Mouse (Mus musculus): ENCODE measurements at regions not wholly inside any gene's neighbourhood (a gene's known extent, or its start where the extent isn't known, plus 50 kb on each side); places are given as distances from the start of the nearest gene placed in this dataset.
A peak's percentile ranks its signal among the peaks of the same experiment; 100 is the strongest.

DNA sequence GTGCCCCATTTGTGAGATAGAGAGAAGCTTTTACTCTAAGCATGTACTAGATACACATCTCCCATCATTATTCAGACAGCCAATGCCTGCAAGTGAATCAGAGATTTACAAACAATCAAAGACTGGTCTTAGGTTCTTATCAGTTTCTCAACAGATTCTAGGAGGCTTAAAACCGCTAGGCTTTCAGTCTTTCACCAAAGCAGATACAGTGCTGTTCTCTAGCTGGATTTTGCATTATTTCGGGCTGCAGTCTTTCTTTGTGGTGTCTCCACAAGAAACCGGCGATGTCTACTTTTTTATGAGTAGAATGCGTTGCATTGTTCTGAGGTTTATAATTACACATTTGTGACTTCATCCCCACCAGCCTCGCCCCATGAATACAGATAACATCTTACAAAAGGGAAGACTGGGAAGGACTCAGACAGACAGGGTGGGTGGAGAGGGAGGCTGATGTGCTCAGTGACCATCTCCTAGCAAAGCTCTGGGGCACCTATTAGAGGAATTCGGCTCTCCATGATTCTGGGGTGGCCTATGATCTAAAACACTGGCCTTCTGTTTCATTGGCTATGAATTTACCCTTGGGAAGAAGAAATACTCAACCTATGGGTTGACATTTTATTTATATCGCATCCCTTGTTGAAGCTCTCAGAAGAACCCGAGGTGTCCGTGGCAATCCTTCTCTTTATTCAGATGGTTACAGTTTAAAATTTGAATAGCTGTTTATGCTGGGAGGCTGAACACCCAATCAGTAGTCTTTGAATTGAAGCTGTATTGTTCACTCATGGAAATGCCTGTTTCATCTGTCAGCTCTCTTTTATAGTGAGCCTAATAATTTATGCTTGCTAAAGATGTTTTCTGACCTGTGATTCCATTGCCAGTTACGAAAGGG is 343.8 kb downstream of the Tmem161b start:
- DNase-seq (ENCODE audit: low spot score) = no peak

DNA sequence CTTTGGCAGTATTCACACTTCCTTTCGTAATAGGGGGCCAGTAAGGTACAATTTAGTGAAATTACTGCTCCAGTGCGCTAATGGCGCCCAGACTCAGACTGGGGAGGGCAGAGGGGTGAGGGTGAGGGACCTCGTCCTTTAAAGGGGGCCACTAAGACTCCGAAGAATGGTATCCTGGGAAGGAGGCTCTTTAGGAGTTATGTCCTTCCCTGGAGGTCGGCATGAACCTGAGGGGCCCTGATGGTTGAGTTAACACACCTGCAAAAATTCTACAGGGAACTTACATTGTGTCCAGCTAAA is 344.4 kb downstream of the Tmem161b start:
- DNase-seq (ENCODE audit: low spot score) = no peak

DNA sequence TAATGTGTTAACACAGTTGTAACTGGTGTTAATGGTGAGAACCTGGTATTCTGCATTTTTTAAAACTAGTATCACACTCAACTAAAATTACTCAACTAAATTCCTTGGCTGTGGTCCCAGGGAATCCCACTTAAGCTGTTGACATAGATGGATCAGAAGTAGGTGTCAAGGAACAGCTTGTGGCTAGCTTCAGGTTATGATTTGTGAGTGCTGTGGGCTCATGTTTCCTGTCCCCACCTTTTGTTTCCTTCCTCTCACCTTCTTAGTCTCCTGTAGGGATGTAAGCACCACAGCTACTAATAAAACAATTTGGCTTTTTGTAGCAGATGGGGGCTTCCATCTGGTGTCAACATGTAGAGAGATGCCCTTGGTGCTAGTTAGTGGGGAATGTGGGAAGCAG is 347.3 kb downstream of the Tmem161b start:
- no peak for DNase-seq (ENCODE audit: low spot score)

DNA sequence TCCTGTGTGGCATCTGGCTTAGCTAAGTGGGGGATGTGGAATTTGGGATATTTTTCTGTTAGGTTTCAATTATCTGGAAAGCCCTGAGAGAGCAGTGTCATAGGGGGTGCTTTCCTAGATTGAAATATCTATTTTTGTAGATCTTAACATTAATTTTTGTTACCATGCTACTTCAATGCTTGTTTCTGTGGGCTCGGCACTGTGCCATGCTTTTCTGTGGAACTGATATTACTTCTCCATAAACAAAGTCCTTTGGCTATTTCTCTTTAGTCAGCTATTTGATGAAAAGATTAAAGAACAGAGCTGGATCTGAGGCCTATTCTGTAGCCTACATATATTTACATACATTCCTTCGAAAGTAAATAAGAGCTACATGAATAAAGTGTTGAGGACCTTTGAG is 348.1 kb downstream of the Tmem161b start:
- no peak for DNase-seq (ENCODE audit: low spot score)

DNA sequence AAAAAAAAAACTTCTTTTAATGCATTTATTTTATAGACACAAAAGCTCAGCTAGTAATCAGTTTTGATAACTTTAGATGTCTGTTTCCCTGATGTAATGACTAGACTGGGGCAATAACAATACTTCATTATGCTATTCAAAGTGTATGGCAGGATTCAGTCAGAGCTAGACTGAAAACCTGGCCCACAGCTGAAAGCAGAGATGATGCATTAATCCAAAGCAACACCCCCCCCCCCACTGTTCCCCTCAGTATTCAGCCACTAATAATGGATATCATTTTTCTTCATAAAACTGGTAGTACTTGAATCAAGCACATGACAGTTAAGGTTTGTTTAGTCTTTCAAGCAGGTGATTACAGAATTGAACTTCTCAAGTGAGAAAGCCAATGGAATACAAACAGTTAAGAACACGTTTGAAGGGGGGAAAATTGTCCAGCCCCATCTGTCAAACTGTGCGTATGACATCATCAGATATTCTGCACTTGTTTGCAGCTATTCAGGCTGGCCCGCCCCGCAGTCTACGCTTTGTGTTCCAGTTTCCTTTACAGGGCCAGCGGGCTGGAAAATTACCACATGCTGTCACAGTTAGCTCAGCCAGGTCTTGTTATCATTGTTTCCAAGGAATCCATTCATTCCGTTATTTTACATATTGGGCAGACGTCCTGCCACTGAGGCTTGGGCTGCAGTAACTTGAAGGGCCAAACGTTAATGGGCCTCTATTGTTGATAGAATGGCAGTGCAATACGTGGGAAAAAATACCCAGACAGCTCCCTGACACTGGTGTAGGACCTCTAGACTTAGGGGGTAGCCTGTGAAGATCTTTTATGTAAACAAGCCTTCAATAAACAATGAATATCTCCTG is 349.1 kb downstream of the Tmem161b start:
- peak; percentile 8 for DNase-seq (ENCODE audit: low spot score)

DNA sequence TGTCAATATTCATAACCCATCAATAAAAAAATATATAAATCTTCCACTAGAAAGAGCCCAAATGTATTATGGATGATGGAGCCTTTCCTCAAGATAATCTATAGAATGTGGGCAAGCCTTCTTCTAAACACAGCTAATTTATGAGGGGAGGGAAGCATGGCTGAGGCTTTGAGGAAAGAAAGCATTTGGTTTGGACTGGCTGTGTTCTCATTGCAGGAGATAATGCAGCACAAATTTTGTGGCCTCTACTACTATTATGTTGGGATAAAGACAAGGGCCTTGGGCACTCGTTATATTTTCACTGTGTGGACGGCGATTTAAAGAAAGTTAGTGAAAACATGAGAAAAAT is 349.7 kb downstream of the Tmem161b start:
- no peak for DNase-seq (ENCODE audit: low spot score)

DNA sequence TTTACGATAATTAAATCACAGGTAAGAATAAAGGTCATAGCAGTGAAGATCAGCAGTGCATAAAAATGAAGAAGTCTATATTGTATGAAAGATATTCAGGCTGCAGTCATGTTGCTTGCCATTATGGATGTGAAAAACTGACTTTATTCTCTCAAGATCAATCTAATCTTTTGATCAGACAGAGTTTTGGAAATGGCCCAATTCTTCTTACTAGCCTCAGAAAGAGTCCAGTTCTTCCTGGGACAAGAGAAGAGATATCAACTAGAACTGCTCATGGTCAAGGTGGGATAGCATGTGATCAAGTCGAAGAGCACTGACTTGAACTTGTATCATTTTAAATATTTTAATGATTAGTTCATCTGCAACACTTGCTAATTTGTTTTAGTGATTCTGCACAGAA is 350.1 kb downstream of the Tmem161b start:
- no peak for DNase-seq (ENCODE audit: low spot score)

DNA sequence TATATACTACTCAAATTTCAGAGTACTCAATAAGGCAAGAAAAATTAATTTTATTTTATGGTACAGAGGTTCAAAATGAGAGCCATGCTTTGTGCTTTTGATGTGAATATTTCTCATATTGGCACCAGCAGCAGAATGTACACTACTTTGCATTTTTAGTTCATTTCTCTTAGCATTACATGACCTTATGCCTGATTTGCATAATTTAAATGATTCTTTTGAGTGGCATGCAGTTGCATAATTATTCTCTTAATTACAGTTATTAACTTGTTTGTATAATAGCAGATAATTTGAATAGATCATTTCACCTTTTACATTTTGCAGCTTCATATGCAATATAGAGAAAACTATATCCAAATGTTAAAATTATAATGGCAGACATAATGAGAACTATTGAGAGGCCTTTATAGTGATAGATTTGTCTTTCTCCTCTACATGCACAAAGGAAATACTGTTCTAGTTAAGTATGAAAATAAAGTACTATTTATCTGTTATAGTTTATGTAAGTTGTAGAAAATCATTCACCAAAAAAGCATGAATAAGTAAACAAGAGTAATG is 374.6 kb downstream of the Tmem161b start:
- DNase-seq (ENCODE audit: low spot score) = no peak

DNA sequence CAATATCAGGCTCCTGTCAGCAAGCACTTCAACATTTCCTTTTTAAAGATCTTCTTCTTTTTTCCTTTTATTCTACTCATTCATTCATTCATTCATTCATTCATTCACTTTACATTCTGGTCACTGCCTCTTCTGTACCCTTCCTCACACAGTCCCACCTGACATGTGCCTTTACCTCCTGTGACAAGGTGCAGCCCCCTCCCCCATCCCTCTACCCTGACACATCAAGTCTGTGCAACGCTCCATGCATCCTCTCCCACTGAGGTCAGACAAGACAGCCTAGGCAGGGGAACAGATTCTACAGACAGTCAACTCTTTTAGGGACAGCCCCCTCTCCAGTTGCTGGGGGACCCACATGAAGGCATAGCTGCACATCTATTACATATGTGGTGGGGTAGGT is 380.5 kb downstream of the Tmem161b start:
- no peak for DNase-seq (ENCODE audit: low spot score)

DNA sequence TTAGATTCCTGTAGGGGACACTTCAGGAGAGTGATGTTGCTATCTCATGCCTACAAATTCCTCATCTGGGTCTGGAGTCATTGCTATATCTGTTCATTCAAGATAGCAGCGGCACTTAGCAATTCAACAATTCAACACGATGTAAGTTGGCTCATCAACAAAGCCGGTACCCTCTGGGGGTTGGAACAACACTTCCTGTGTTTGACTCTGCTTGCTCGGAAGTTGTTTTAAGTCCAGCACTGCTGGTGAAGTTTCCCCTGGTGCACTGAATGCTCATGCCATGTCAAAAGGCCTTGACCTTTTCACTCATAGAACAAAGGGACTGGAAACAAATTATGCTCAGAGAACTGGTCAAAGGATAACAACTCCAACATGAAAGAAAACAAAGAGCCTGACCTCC is 390.4 kb downstream of the Tmem161b start:
- DNase-seq (ENCODE audit: low spot score) = peak; percentile 13

DNA sequence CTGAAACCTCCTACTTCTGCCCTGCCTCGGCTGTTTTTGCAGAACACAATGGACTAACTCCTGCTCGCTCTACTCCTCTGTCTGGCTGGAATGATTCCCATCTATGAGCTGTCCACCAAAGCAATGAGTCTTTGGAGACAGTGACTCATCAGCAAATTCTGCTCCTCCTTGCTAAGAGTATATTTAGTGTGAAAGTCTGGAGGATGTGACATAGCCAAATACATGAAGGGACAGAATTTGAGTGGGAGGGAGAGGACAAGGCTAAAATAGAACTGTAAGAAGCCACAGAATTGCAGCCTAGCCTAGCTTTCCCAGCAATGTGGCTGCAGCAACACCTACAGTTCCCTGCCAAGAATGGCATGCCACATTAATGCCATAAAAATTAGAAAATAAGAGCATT is 390.9 kb downstream of the Tmem161b start:
- DNase-seq (ENCODE audit: low spot score) = no peak

DNA sequence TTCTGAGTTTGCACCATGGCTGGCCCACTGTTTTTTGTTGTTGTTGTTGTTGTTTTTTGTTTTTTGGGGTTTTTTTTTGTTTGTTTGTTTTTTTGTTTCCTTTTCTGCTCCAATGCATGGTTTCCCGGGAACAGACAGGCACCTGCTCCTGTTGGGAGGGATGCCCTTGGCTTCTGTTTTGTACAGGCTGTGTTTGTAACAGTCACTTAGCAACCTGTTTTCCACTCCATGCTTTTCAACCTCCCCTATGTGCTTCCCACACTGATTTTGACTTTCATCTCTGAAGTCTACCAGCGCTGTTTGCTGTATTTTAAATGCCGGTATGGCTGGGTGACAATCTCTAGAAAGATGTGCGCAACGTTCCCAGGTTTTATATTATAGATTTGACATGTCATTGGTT is 402.6 kb downstream of the Tmem161b start:
- DNase-seq (ENCODE audit: low spot score) = no peak

DNA sequence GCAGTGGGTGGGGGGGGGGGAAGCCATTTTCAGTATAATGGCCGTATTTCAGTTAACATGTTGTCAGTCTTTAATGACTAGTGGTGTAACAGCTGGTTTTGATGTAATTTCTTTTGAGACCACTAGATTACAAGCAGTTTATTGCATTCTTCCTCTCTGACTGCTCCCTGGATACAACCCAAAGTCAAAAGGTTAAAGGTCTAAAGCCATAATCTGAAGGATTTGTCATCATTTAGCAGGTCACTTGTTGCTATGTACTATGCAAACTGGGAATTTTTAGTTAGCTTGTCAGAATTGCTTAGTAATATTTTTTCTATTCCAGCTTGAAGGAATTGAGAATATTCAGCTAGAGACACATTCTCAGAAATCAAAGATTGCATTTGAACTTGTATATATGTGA is 403.4 kb downstream of the Tmem161b start:
- no peak for DNase-seq (ENCODE audit: low spot score)

DNA sequence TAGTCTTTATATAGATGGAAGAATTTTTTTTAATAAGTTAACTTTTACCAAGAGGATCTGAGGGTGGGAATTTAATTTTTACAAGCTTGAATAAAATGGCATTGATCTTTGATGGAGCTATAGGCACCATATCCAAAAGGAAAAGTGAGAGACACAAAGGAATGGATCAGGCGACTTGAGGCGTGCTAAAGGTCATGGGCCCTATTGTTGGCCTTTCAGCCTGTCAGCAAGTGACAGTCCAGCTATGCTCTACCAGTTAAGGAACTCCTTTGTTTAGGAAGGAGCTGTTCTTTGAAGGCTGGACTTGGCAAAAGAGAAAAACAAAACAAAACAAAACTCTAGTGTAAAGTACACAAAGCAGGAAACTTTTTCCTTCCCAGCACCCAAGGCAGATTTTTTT is 403.8 kb downstream of the Tmem161b start:
- DNase-seq (ENCODE audit: low spot score) = no peak

DNA sequence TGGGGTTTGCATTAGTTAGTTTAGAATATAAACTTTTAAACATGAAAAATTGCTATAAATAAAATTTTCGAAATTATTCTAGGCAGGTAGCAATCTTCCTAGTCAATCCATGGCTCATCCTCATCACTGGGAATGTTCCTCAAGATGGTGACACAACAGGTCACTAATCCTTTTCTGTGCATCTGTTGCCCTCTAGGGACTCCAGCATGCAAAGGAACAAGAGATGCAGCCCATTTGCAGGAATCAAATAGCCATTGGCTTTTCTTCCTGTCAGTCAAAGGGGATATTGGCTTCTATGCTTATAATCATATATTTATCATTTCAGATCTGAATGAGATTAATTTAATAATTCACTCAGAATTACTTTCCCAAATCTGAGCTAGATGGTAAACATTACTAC is 404.3 kb downstream of the Tmem161b start:
- DNase-seq (ENCODE audit: low spot score) = no peak

DNA sequence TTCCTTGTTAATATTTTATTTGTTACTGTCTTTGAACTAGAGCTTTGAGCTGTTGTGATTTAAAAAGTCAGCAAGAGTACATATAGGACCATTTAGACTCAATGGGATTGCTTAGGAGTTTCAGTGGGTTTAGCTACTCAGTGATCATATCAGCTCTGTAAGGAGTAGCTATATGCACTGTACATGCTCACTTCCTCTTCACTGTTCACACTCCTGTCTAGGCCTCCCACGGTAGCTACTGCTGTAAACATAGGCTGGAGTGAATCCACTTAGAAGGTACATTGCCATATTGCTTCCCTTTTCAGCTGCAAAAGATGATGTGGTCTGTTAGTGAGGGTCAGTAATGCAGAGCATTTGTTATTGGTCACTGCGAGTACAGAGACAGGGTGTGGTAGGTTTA is 408.6 kb downstream of the Tmem161b start:
- no peak for DNase-seq (ENCODE audit: low spot score)

DNA sequence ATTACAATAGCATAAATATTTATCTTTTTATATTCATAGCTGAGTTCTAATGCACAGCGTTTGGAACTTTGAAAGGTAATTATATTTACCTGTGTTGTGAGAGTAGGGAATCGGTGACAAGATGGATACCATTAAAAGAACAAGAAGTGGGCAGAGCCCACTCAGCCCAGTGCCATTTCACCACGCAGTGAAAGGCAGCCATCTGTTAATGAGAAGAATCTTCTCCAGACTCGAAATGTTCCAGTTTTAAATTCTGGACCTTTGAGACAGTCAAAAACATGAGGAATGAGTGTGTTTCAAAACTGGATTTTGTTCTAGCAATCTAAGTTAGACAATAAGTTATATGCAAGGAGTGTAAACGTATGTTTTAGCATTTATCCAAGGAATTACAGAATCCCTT is 410.4 kb downstream of the Tmem161b start:
- DNase-seq (ENCODE audit: low spot score) = no peak

DNA sequence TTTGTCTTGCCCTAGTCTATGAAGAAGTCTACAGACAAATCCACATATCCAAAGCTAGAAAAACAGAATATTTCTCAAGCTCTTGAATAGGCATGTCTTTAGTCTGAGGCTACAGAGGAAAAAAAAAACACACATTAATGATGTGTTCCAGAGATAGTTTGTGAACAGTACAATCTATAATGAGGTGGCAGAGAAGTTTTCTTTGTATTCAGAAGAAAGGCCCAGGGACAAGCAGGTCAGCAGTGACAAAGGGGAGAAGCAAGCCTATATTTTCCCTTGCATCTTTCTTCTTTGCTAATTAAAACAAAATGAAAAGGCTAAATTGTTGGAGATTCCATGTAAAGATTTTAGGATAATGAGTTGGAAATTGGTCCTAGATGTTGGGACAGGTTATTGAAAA is 414.7 kb downstream of the Tmem161b start:
- no peak for DNase-seq (ENCODE audit: low spot score)

DNA sequence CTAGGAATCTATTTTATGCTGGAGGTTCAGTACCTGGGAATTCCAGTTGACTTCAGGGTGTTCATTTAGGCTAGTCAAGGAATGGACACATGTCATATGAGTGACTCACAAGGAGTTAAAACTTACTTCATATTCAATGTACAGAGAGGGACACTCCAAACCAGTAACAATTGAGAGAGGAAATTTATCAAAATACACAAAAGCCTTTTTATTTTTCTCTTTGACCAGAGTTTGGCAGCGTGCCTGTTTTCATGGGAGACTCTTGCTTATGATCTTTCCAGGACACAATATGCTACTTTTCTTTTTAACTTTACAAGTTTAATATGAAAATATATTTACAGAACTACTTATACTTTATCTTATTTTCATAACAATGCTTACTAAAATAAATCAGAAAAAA is 415.5 kb downstream of the Tmem161b start:
- DNase-seq (ENCODE audit: low spot score) = no peak

DNA sequence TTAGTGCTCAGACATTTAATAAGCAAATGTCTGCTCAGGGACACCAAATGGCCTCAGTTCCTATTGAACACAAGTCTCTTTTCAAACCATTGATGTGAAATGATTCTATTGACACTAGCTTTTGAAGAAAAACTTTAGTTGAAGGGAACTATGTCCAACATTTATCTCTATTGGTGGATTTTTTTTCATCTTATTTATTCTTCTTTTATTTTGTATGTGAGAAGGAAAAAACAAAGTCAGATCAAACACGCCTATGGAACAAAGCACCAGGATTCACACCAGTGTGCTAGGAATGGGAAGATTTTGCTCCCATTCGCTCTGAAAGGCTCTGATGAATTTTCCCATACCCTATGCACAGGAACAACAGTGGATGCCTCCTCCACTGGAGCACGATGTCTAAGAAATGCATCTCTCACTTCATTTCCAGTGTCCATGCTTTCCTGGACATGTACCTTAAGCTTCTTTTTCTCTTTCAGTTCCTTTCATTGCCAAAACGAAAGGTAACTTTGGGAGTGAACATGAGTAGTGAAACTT is 416.4 kb downstream of the Tmem161b start:
- DNase-seq (ENCODE audit: low spot score) = no peak

DNA sequence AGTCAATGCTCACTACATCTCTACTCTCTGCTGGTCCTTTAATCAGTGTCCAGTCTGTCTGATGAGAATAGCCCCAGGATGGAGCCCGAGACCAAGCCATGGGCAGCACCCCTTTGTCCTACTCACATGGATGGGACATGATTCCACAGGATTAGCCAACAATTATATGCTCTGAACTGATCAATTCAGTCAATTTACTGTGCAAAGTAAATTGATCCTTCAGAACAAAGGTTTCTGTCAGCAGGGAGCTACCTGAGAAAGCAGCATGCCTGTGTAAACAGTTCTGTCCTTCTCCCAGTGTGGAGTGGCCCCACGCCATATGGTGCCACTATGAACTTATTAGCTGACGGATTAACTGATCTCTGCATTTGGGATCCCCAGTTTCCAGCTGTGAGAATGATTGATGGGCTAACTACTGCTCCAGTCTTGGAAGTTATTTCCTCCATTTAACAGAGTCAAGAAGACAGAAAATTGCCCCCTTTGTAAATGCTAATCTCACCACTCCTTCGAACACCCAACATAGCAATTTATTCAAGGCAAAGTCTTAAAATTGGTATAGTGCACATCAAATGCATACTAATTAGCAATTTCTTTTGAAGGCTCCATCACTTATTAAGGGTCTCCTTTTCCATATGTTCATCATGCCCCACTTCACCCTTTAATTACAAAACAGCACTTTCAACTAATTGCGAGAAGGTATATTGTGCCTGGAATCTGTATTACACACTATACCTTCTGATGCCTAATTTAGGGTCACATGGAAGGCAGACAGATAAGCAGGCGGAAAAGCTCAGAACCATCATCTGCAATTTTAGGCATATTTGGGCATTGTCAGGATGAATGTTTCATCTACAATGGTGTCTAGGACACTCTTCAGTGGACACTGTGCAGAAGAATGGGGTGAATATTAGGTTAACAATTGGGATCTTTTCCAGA is 417.3 kb downstream of the Tmem161b start:
- DNase-seq (ENCODE audit: low spot score) = no peak

DNA sequence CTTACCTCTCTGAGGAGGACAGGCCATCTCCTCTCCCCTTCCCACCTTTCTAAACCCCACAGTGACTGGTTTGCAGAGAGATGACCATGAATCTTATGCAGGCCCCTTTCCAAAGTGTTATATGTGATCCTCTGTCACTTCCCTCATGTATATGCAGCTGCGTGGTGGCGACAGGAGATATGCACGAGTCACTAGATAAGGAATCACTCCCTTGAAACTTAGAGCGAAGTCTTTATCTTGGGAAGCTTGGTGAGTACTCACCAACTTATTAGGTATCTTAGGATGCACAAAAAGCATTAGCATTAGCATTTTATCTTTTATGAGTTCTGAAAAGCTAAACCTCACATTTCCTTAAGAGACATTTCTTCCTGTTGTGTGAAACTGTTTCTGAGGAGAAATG is 421.9 kb downstream of the Tmem161b start:
- DNase-seq (ENCODE audit: low spot score) = no peak

Measured in yolk sac, embryonic 10.5 days (tissue).